Mouse (Mus musculus) forebrain, embryonic 15.5 days (tissue): ENCODE measurements around the gene a. TPM values are rescaled to one million over a fixed set of nuclear protein-coding genes. Genes with fewer than 3 reads are reported as not detected.

Experiments used
- ATAC-seq: fragments of 200-750 bp; cut with Nextera tagmentation; replicated peaks from 2 replicates; pipeline ENCODE4 v1.8.0; 2017; ENCODE audit warnings: mild to moderate bottlenecking, moderate TSS enrichment, moderate library complexity
- H3K27ac ChIP-seq: fragments of 300-500 bp; sonication (generic); replicated peaks from 2 replicates; pipeline ENCODE4 v1.5.1; 2015; ENCODE audit warnings: mild to moderate bottlenecking, inconsistent platforms
- H3K27me3 ChIP-seq: fragments of 300-500 bp; sonication (generic); 2 replicates; pipeline ENCODE4 v1.6.1; 2015; ENCODE audit warnings: inconsistent platforms
- H3K36me3 ChIP-seq: fragments of 300-500 bp; sonication (generic); 2 replicates; pipeline ENCODE4 v1.6.1; 2015; ENCODE audit warnings: mild to moderate bottlenecking, inconsistent platforms
- H3K4me1 ChIP-seq: fragments of 300-500 bp; sonication (generic); 2 replicates; pipeline ENCODE4 v1.6.1; 2015; ENCODE audit warnings: inconsistent platforms
- H3K4me2 ChIP-seq: fragments of 300-500 bp; sonication (generic); replicated peaks from 2 replicates; pipeline ENCODE4 v1.6.1; 2015; ENCODE audit warnings: mild to moderate bottlenecking, inconsistent platforms
- H3K4me3 ChIP-seq: fragments of 300-500 bp; sonication (generic); 2 replicates; pipeline ENCODE4 v1.5.1; 2015; ENCODE audit warnings: mild to moderate bottlenecking, inconsistent platforms
- H3K9ac ChIP-seq: fragments of 300-500 bp; sonication (generic); replicated peaks from 2 replicates; pipeline ENCODE4 v1.6.1; 2015; ENCODE audit warnings: mild to moderate bottlenecking, inconsistent platforms
- H3K9me3 ChIP-seq: fragments of 300-500 bp; sonication (generic); 2 replicates; pipeline ENCODE4 v1.6.1; 2016; ENCODE audit warnings: inconsistent platforms
- WGBS: fragments of 180-500 bp; shearing (Covaris S2); methylation state at CpG from one replicate; pipeline ENCODE4 v1.1.7; 2015; ENCODE audit warnings: mixed read lengths; 5-methylcytosine and 5-hydroxymethylcytosine counted together
- polyA plus RNA-seq: library from polyadenylated mRNA; unstranded; fragments of >200 nt; fragmentation: Nextera tagmentation; extraction: Ambion mirVana; gene quantifications from 2 replicates; pipeline ENCODE4 v1.2.1, GENCODE M21; 2015

a gene
- polyA plus RNA-seq, 1 experiment from 2014 or later = 0.50 TPM

DNA sequence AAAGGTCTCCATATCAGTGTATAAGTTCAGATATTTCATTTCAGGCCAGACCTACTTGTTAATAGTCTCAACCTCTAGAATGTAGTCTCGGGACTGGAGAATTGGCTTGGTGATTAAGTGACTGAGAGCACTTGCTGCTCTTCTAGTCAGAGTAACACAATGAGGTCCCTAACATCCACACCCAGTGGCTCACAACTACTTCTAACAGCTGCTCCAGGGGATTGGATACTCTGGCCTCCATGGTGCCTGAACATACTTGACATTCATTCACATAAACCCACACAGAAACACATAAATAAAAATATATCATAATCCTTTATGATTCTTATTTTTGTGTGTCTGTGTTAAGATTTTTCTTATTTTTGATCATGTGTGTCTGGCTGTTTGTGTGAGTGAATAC, 27.4 kb downstream of the a start:
- 53% methylated on average over 1 of the region's 1 CpGs for WGBS
- no peak for ATAC-seq

DNA sequence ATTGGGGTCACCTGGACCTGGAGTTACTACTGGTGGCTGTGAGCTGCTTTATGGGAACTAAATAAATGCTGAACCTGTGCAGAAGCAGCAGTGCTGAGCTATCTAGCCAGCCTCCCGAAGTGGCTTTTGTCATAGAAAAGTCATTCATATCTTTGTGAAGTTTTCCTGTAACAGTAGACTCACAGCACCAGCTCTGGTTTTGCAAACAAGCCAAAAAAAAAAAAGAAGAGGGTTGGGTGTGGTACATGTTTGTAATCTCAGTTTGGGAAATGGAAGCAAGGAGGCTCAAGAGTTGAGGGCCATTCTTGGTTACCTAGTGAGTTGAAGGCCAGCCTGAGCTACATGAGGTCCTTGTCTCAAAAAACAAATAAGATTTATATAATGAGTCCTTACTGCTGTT, 29.1 kb downstream of the a start:
- H3K4me3 ChIP-seq = no peak overlapping the region
- no peak overlapping the region for H3K9ac ChIP-seq
- no peak for ATAC-seq
- no peak overlapping the region for H3K27ac ChIP-seq
- 86% methylated on average over 1 of the region's 1 CpGs for WGBS
- no peaks in the 10 kb centered on the region for H3K9me3 ChIP-seq
- H3K27me3 ChIP-seq = no peaks in the 10 kb centered on the region
- H3K4me2 ChIP-seq = no peak overlapping the region
- peaks cover 29% of the 10 kb centered on the region for H3K4me1 ChIP-seq
- no peaks in the 10 kb centered on the region for H3K36me3 ChIP-seq

More for the DNA sequence above, 27.4 kb downstream of the a start:
- H3K27me3 ChIP-seq = no peaks in the 10 kb centered on the region
- no peak overlapping the region for H3K9ac ChIP-seq
- H3K4me2 ChIP-seq = no peak overlapping the region
- no peaks in the 10 kb centered on the region for H3K9me3 ChIP-seq
- H3K36me3 ChIP-seq = no peaks in the 10 kb centered on the region
- H3K4me3 ChIP-seq = no peak overlapping the region
- peaks cover 31% of the 10 kb centered on the region for H3K4me1 ChIP-seq
- H3K27ac ChIP-seq = no peak overlapping the region

DNA sequence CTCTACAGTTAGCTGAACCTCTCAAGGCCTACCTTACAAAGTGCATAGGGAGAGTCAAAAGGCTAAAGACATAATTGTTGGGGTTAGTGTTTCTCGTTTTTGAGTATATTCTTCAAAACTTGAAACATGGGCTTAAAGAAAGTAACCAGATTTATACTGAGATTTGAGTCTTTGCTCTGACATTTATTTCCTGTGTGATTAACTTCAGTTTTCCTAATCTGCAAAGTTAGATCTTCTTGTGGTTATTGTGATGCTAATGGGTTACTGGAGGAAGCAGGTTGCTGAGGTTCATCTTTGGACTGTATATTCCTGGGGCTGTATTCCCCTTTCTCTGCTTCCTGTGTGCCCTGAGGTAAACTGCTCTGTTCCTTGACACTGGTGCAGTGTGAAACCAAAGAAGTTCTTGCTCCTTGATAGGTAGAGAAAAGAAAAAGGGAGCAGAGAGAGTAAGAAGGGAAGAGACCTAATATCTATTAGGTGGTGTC, 34.9 kb downstream of the a start:
- no peaks in the 10 kb centered on the region for H3K4me1 ChIP-seq
- H3K4me2 ChIP-seq = no peak overlapping the region
- no peaks in the 10 kb centered on the region for H3K9me3 ChIP-seq
- H3K9ac ChIP-seq = no peak overlapping the region
- WGBS = 73% methylated on average over 1 of the region's 1 CpGs
- no peak overlapping the region for H3K27ac ChIP-seq
- no peak overlapping the region for H3K4me3 ChIP-seq
- H3K36me3 ChIP-seq = no peaks in the 10 kb centered on the region
- no peaks in the 10 kb centered on the region for H3K27me3 ChIP-seq
- ATAC-seq = no peak

DNA sequence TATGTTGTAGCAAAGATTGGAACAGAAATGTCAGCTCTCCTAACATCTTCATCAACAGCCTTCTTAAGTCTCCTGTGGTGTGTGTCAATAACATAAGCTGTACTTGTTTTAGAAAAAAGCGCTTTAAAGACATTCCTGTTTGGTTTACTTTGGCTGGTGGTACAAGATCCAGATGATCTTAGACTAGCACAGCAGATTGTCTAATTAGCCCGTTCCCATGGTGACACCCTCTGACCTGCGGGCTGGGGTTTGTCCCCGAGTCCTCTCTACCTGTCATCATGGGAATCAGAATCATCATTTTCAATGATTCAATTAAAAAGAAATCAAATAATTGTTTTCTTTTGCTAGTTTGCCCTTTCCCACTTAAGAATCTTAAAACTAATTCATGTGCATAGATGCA, 36.3 kb downstream of the a start:
- no peak for ATAC-seq
- Histone ChIP-seq H3K27me3 (no peaks in the 10 kb centered on the region), H3K9ac (no peak overlapping the region), H3K4me2 (no peak overlapping the region), H3K27ac (no peak overlapping the region), H3K9me3 (no peaks in the 10 kb centered on the region), H3K4me1 (peaks cover 3% of the 10 kb centered on the region), H3K4me3 (no peak overlapping the region), H3K36me3 (no peaks in the 10 kb centered on the region)
- WGBS = 66% methylated on average over 4 of the region's 4 CpGs

DNA sequence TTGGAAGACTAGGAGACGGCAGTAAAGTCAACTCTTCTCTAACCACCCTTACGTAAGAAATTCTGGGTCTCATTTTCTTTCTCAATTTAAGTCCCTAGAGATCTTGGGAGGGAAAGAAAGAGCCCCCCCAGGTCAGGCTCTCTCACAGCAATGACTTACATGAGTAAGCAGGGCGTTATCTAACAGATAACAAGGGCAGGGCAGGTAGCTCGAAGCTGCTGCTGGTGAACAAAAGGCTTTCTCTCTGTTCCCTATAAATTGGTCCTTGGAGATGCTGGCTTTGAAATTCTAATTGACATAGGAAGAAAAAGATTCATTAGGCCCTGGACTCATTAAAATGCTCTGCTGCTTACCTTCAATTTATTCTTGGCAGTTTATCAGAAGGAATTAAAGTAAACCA, 41.3 kb downstream of the a start:
- Histone ChIP-seq H3K4me3 (no peak overlapping the region), H3K4me2 (no peak overlapping the region), H3K4me1 (peaks cover 13% of the 10 kb centered on the region), H3K9ac (no peak overlapping the region), H3K9me3 (no peaks in the 10 kb centered on the region), H3K36me3 (no peaks in the 10 kb centered on the region), H3K27me3 (no peaks in the 10 kb centered on the region), H3K27ac (0 out of 2 replicates have a peak overlapping the region, but pooled peaks have one; percentile 34)
- no peak for ATAC-seq
- 35% methylated on average over 4 of the region's 4 CpGs for WGBS

DNA sequence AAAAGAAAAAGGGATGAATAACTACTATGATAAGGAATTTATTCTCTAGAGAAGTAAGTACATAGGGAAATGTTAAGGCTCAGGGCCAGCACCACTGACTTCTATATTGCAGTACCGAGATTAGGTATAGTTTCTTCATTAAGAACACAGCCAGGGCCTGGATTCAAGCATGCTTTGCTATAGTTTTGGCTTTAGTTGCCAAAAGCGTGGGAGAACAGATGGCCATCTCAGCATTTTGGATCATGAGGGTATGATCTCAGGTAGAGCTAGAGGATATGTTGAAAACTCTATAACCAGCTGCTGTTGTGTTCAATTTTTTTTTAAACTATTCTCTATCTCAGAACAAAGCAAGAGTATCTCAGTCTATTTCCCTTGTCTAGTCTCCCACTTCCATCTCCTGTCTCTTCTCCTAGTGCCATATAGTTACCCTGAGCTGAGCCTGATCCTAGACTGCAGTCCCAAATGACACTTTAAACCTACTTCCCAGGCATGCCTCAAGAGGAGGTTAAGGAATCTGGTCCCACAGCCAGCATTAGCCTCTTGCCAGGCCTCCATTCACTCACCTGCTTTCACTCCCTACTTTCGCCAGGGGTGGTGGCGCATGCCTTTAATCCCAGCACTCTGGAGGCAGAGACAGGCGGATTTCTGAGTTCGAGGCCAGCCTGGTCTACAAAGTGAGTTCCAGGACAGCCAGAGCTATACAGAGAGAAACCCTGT, 43.1 kb downstream of the a start:
- Histone ChIP-seq H3K9ac (no peak overlapping the region), H3K27me3 (no peaks in the 10 kb centered on the region), H3K9me3 (peaks cover 3% of the 10 kb centered on the region; the same call in 1 of the 2 replicates), H3K4me3 (no peak overlapping the region), H3K4me1 (peaks cover 13% of the 10 kb centered on the region), H3K36me3 (0 out of 2 replicates have a peak, but pooled peaks cover 2% of the 10 kb centered on the region), H3K27ac (no peak overlapping the region), H3K4me2 (no peak overlapping the region)
- no peak for ATAC-seq
- WGBS = 90% methylated on average over 6 of the region's 6 CpGs

DNA sequence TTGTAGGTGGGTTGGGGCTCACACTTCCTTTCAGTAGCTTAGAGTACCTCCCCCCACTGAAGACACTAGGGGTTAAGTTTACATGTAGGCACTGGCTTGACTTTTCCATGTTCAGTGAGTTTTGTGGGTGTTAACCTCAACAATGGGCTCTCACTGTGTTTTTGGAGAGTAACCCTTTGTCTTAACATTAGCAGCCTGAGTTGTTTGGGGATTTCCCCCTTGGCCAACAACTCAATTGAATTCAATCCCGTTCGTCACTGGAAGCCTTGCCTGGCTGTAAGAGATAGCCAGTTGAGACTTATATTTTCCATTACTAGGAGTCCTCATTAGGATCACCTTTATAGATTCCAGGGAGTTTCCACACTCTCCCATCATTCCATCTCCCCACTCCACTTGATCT, 45.3 kb downstream of the a start:
- 85% methylated on average over 2 of the region's 2 CpGs for WGBS
- Histone ChIP-seq H3K4me1 (peaks cover 13% of the 10 kb centered on the region), H3K9me3 (peaks cover 14% of the 10 kb centered on the region; the same call in 1 of the 2 replicates), H3K9ac (no peak overlapping the region), H3K36me3 (0 out of 2 replicates have a peak, but pooled peaks cover 2% of the 10 kb centered on the region), H3K4me2 (no peak overlapping the region), H3K27ac (no peak overlapping the region), H3K4me3 (no peak overlapping the region), H3K27me3 (no peaks in the 10 kb centered on the region)
- ATAC-seq = no peak

DNA sequence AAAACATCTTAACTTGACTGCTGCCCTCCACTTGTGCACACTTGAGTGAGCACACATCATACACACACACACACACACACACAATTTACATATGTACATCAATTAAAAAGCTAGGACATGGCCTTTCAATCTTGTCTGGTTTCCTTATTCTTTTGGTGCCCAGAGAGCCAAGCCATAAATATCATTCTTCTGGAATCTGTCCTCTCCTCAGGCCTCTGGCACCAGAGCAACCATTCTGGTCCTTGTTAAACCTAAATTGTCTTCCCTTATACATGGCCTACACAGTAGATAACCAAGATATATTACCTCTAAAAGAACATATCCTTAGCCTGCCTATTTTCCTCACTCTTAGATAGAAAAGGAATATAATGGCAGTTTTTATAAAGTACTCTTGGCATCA, 56.9 kb downstream of the a start:
- Histone ChIP-seq H3K9me3 (no peaks in the 10 kb centered on the region), H3K27ac (no peak overlapping the region), H3K4me3 (no peak overlapping the region), H3K27me3 (no peaks in the 10 kb centered on the region), H3K4me1 (peaks cover 2% of the 10 kb centered on the region), H3K36me3 (no peaks in the 10 kb centered on the region), H3K9ac (no peak overlapping the region), H3K4me2 (no peak overlapping the region)
- ATAC-seq = no peak

DNA sequence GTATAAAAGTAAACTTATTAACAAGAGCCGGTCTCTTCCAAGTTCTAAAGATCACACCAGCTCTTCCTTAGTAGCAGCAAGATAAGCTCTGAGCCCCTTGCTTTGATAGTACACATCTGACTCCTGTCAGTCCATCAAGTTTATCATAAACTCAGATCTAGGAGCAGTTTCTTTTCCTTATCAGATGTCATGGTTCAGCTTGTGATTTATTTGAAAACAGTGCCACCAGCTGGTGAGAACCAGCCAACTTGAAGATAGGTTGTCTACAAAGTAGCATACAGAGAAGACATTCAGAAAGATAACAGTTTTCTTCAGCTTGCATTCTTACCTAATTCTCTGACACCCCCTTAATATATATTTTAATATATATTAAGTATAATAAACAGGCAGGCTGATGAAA, 64.2 kb downstream of the a start:
- H3K9ac ChIP-seq = no peak overlapping the region
- H3K36me3 ChIP-seq = peaks cover 11% of the 10 kb centered on the region; the same call in 1 of the 2 replicates
- H3K4me1 ChIP-seq = peaks cover 9% of the 10 kb centered on the region
- no peak overlapping the region for H3K27ac ChIP-seq
- no peak for ATAC-seq
- no peaks in the 10 kb centered on the region for H3K9me3 ChIP-seq
- WGBS = 83% methylated on average over 1 of the region's 1 CpGs
- H3K4me3 ChIP-seq = no peak overlapping the region
- H3K27me3 ChIP-seq = no peaks in the 10 kb centered on the region
- H3K4me2 ChIP-seq = no peak overlapping the region

DNA sequence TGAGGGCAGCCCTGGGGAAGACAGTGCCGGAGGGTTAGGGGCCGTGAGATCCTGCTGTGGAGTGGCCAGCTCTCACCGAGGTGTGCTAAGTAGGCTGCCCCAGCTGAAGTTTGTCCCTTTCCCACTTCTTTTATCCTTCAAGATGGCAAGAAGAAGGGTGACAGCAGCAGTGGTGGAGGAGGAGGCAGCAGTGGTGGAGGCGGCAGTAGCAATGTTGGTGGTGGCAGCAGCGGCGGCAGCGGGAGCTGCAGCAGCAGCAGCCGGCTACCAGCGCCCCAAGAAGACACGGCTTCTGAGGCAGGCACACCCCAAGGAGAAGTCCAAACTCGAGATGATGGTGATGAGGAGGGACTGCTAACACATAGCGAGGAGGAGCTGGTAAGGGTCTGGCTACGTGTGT, 72.5 kb downstream of the a start:
- Histone ChIP-seq H3K9ac (no peak overlapping the region), H3K4me2 (no peak overlapping the region), H3K36me3 (peaks cover 75% of the 10 kb centered on the region), H3K9me3 (no peaks in the 10 kb centered on the region), H3K4me3 (no peak overlapping the region), H3K4me1 (no peaks in the 10 kb centered on the region), H3K27me3 (no peaks in the 10 kb centered on the region), H3K27ac (no peak overlapping the region)
- no peak for ATAC-seq
- 94% methylated on average over 13 of the region's 13 CpGs for WGBS

DNA sequence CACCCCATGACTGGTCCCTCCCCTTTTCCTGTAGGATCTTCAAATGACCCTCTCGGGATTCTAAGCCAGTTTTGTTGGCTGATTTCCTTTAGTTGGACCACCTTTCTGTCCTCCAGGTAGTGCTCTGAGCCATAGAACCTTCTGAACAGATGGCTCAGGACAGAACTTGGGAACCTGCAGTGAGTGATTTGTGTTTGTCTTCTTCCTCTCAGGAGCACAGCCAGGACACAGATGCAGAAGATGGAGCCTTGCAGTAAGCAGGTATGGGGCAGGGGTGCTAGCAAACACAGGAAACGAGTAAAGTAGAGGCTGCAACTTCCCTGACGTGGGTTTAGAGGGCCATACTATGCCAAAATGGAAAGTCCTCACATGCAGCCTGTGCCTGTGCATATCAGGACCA, 74.5 kb downstream of the a start:
- no peak for ATAC-seq
- no peak overlapping the region for H3K27ac ChIP-seq
- 83% methylated on average over 3 of the region's 3 CpGs for WGBS
- H3K4me2 ChIP-seq = no peak overlapping the region
- no peak overlapping the region for H3K4me3 ChIP-seq
- H3K27me3 ChIP-seq = no peaks in the 10 kb centered on the region
- H3K9me3 ChIP-seq = no peaks in the 10 kb centered on the region
- H3K9ac ChIP-seq = no peak overlapping the region
- peaks cover 87% of the 10 kb centered on the region for H3K36me3 ChIP-seq
- no peaks in the 10 kb centered on the region for H3K4me1 ChIP-seq

DNA sequence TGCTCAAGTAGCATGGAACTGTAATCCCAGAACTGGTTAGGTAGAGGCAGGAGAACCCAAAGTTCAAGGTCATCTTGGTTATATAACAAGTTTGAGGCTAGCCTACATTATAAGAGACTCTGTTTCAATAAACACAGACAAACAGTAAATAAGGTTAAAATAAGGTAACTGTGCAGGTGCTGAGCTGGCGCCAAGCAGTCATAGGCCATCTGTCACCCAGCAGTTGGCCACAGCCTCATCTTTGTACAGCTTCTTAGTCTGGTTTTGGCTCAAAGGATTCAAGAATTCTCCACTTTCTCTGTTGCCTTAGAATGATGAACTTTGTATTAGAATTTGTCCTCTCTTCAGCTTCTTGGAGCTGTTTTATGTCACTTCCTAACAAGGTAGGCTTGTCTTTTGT, 76.9 kb downstream of the a start:
- ATAC-seq = no peak
- 79% methylated on average over 1 of the region's 1 CpGs for WGBS
- H3K27me3 ChIP-seq = no peaks in the 10 kb centered on the region
- no peak overlapping the region for H3K9ac ChIP-seq
- no peaks in the 10 kb centered on the region for H3K4me1 ChIP-seq
- H3K27ac ChIP-seq = no peak overlapping the region
- H3K36me3 ChIP-seq = peaks cover 81% of the 10 kb centered on the region
- H3K4me3 ChIP-seq = no peak overlapping the region
- no peak overlapping the region for H3K4me2 ChIP-seq
- no peaks in the 10 kb centered on the region for H3K9me3 ChIP-seq
